Mouse (Mus musculus) forebrain, embryonic 12.5 days (tissue): Measurements from ENCODE around the gene Psip1. TPM values are rescaled to one million over a fixed set of nuclear protein-coding genes. Genes with fewer than 3 reads are reported as not detected.
"Not testable (repeated sequence)": the region's sequence is repeated elsewhere in the genome, so short reads cannot be mapped to it uniquely, and the experiment has no call there.

Source experiments
- ATAC-seq: fragments of 200-750 bp; cut with Nextera tagmentation; 2 replicates; pipeline ENCODE4 v1.8.0; 2017; ENCODE audit warnings: moderate TSS enrichment; ENCODE audit not compliant: low FRiP score
- H3K27ac ChIP-seq: fragments of 300-500 bp; sonication (generic); 2 replicates; pipeline ENCODE4 v1.5.1; 2016; ENCODE audit warnings: mild to moderate bottlenecking
- H3K27me3 ChIP-seq: fragments of 300-500 bp; sonication (generic); 2 replicates; pipeline ENCODE4 v1.6.1; 2016; ENCODE audit warnings: mild to moderate bottlenecking
- H3K36me3 ChIP-seq: fragments of 300-500 bp; sonication (generic); replicated peaks from 2 replicates; pipeline ENCODE4 v1.6.1; 2016; ENCODE audit warnings: mild to moderate bottlenecking
- H3K4me1 ChIP-seq: fragments of 300-500 bp; sonication (generic); 2 replicates; pipeline ENCODE4 v1.6.1; 2016
- H3K4me2 ChIP-seq: fragments of 300-500 bp; sonication (generic); 2 replicates; pipeline ENCODE4 v1.6.1; 2016; ENCODE audit warnings: mild to moderate bottlenecking, moderate library complexity
- H3K4me3 ChIP-seq: fragments of 300-500 bp; sonication (generic); replicated peaks from 2 replicates; pipeline ENCODE4 v1.5.1; 2016; ENCODE audit warnings: mild to moderate bottlenecking
- H3K9ac ChIP-seq: fragments of 300-500 bp; sonication (generic); 2 replicates; pipeline ENCODE4 v1.6.1; 2016; ENCODE audit warnings: mild to moderate bottlenecking
- H3K9me3 ChIP-seq: fragments of 300-500 bp; sonication (generic); 2 replicates; pipeline ENCODE4 v1.6.1; 2016
- WGBS: fragments of 180-500 bp; shearing (Covaris S2); methylation state at CpG from one replicate; pipeline ENCODE4 v1.1.7; 2016; 5-methylcytosine and 5-hydroxymethylcytosine counted together
- polyA plus RNA-seq: library from polyadenylated mRNA; unstranded; fragments of >200 nt; fragmentation: Nextera tagmentation; extraction: Ambion mirVana; gene quantifications from 2 replicates; pipeline ENCODE4 v1.2.1, GENCODE M21; 2016

The Psip1 gene
- polyA plus RNA-seq, result 488 and 520 TPM in 2 replicates

DNA sequence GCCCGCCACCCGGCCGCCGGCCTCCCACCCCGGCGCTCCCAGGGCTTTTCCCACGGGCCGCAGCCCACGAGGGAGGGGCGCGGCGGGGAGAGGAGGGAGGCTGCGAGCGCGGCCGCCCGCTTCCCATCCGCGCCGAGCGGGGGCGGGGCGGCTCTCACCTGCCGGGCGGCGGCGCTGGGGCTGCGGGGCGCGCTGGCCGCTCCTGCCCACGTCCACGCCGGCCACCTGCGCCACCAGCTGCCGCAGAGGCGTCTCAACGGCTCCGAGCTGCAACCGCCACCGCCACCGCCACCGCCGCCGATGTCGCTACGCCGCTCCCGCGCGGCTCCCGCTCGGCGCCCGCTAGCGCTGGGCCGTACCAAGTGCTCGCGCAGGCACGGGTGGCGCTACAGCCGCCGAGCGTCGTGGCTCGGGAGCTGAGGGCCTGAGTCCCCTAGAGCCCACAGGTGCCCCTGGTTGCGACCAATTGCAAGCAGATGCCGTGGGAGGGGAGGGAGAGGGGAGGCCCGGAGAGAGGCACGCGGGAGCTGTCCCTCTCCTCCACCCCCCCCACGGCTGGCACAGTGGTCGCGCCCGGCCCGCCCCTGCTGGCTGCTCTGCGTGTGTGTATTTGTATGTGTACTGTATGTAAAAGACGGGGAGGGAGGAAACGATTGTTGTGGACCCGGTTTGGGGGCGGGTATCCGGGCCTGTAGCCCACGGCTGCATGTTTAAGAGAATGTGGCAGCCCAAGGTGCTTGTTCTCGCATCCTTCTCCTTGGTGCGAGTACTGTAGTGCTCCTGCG, at the start of gene Psip1:
Gene Psip1, minus strand, starts transcription at position 343 of the 785 bp plus-strand sequence.
- H3K27me3 ChIP-seq, result no peaks in the 10 kb centered on the region
- peak within 1 kb of the TSS; percentile 98 for H3K4me3 ChIP-seq
- ATAC-seq, result peak; percentile 95
- H3K4me2 ChIP-seq, result peak within 1 kb of the TSS; percentile 65
- WGBS, result under 1% methylated on average over 73 of the region's 86 CpGs
- H3K9me3 ChIP-seq, result no peaks in the 10 kb centered on the region
- H3K36me3 ChIP-seq, result peaks cover 29% of the 10 kb centered on the region
- H3K9ac ChIP-seq, result peak within 1 kb of the TSS; percentile 97
- peaks cover 37% of the 10 kb centered on the region for H3K4me1 ChIP-seq
- H3K27ac ChIP-seq, result peak within 1 kb of the TSS; percentile 99

DNA sequence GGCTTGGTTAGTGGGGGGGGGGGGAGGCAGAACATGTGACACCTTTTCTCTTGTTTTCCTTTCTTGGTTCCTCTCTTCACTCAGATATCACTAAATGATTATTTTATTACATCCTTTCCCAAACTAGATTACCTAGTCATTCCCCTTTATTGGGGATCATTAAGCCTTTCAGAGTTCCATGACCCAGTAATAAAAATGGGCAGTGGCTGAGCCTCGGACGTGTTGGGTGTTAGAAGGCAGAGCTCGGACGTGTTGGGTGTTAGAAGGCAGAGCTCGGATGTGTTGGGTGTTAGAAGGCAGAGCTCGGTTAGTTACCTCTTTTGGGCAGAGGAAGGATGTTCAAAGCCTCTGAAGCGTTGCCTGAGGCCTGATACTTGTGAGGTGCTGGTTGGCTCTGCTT, 47.8 kb upstream of the Psip1 start:
- H3K4me2 ChIP-seq, result no peak overlapping the region
- WGBS, result 87% methylated on average over 7 of the region's 7 CpGs
- no peak for ATAC-seq
- H3K27ac ChIP-seq, result no peak overlapping the region
- H3K36me3 ChIP-seq, result no peaks in the 10 kb centered on the region
- H3K9ac ChIP-seq, result no peak overlapping the region
- H3K9me3 ChIP-seq, result no peaks in the 10 kb centered on the region
- H3K4me3 ChIP-seq, result no peak overlapping the region
- no peaks in the 10 kb centered on the region for H3K27me3 ChIP-seq
- 0 out of 2 replicates have a peak, but pooled peaks cover 6% of the 10 kb centered on the region for H3K4me1 ChIP-seq

- Histone ChIP-seq H3K27me3 (no peaks in the 10 kb centered on the region), H3K4me1 (0 out of 2 replicates have a peak, but pooled peaks cover 6% of the 10 kb centered on the region), H3K27ac (no peak overlapping the region), H3K9ac (no peak overlapping the region), H3K4me3 (no peak overlapping the region), H3K36me3 (no peaks in the 10 kb centered on the region), H3K4me2 (no peak overlapping the region), H3K9me3 (no peaks in the 10 kb centered on the region)
- ATAC-seq, result no peak
- 83% methylated on average over 9 of the region's 9 CpGs for WGBS
Measured at GRCm38 (mm10) chr4:83533168-83533911, 47.1 kb upstream of the Psip1 start.

GRCm38 (mm10) chr4:83530060-83530459, 43.8 kb upstream of the Psip1 start:
- 97% methylated on average over 4 of the region's 4 CpGs for WGBS
- not testable (repeated sequence) for H3K9me3 ChIP-seq, H3K4me3 ChIP-seq, ATAC-seq, H3K36me3 ChIP-seq, H3K27me3 ChIP-seq, H3K27ac ChIP-seq, H3K4me2 ChIP-seq, H3K9ac ChIP-seq
- peaks cover 20% of the 10 kb centered on the region for H3K4me1 ChIP-seq

DNA sequence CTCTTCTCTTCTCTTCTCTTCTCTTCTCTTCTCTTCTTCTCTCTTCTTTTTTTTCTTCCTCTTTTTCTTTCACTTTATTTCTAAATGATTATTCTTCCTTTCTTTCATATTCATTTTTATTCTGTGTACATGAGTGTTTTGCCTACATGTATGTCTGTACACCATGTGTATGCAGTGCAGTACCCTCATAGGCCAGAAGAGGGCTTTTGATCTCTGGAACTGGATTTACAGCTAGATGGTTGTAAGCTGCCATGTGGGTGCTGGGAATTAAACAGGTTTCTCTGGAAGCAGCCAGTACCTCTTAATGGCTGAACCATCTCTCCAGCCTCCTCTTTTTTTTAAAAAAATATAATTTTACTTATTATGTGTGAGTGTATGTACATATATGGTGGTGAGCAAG, 41.7 kb upstream of the Psip1 start:
- peaks cover 34% of the 10 kb centered on the region for H3K4me1 ChIP-seq
- no peaks in the 10 kb centered on the region for H3K9me3 ChIP-seq
- ATAC-seq, result no peak
- no peak overlapping the region for H3K4me2 ChIP-seq
- H3K27ac ChIP-seq, result no peak overlapping the region
- H3K4me3 ChIP-seq, result no peak overlapping the region
- no peaks in the 10 kb centered on the region for H3K36me3 ChIP-seq
- H3K27me3 ChIP-seq, result no peaks in the 10 kb centered on the region
- no peak overlapping the region for H3K9ac ChIP-seq

GRCm38 (mm10) chr4:83526988-83527334, 40.7 kb upstream of the Psip1 start:
- H3K9me3 ChIP-seq, result no peaks in the 10 kb centered on the region
- ATAC-seq, result no peak

GRCm38 (mm10) chr4:83526270-83526987, 40.2 kb upstream of the Psip1 start:
- whole genome bisulfite sequencing, result 3% methylated on average over 13 of the region's 13 CpGs
- H3K27ac ChIP-seq, result no peak overlapping the region; the same call in 1 of the 2 replicates

More at GRCm38 (mm10) chr4:83526988-83527334, 40.7 kb upstream of the Psip1 start:
- no peak overlapping the region for H3K9ac ChIP-seq
- H3K27me3 ChIP-seq, result no peaks in the 10 kb centered on the region
- H3K4me2 ChIP-seq, result no peak overlapping the region; the same call in 1 of the 2 replicates
- WGBS, result 45% methylated on average over 6 of the region's 6 CpGs
- no peak overlapping the region for H3K4me3 ChIP-seq
- no peak overlapping the region for H3K27ac ChIP-seq
- no peaks in the 10 kb centered on the region for H3K36me3 ChIP-seq
- H3K4me1 ChIP-seq, result peaks cover 39% of the 10 kb centered on the region

DNA sequence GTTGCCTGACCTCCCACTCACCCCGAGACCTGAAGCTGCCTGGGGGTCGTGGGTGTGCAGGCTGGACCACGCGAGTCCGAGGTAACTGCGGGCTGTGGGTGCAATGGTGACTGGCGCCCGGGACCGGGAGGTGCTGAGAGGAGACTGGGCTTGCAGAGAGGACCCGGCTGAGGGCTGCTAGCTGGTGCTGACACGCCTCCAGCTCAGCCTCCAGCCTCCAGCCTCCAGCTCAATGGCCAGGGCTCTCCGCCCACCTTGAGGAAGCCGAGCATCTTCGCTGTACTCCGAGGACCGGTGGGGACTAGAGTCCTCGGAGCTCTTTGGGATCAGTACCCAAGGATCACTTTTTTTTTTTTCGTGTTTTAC, 39.4 kb upstream of the Psip1 start:
- H3K36me3 ChIP-seq, result no peaks in the 10 kb centered on the region
- H3K27me3 ChIP-seq, result no peaks in the 10 kb centered on the region
- H3K9me3 ChIP-seq, result no peaks in the 10 kb centered on the region
- peak; percentile 80 for ATAC-seq
- peaks cover 37% of the 10 kb centered on the region for H3K4me1 ChIP-seq
- peak overlapping the region; percentile 100 for H3K27ac ChIP-seq
- H3K9ac ChIP-seq, result peak overlapping the region; percentile 61
- peak overlapping the region; percentile 70 for H3K4me3 ChIP-seq
- WGBS, result under 1% methylated on average over 18 of the region's 18 CpGs
- peak overlapping the region; percentile 78 for H3K4me2 ChIP-seq

More at GRCm38 (mm10) chr4:83526270-83526987, 40.2 kb upstream of the Psip1 start:
- H3K9ac ChIP-seq, result 0 out of 2 replicates have a peak overlapping the region, but pooled peaks have one; percentile 61
- peak overlapping the region; percentile 78 for H3K4me2 ChIP-seq
- peaks cover 40% of the 10 kb centered on the region for H3K4me1 ChIP-seq
- ATAC-seq, result no peak
- H3K4me3 ChIP-seq, result peak overlapping the region; percentile 70
- H3K27me3 ChIP-seq, result no peaks in the 10 kb centered on the region
- H3K36me3 ChIP-seq, result no peaks in the 10 kb centered on the region
- H3K9me3 ChIP-seq, result no peaks in the 10 kb centered on the region

GRCm38 (mm10) chr4:83524843-83525689, 38.8 kb upstream of the Psip1 start, which contains the start of gene Ccdc171:
Gene Ccdc171, plus strand, starts transcription at chr4:83525545.
- peak within 1 kb of the TSS; percentile 73 for H3K9ac ChIP-seq
- peak; percentile 95 for ATAC-seq

DNA sequence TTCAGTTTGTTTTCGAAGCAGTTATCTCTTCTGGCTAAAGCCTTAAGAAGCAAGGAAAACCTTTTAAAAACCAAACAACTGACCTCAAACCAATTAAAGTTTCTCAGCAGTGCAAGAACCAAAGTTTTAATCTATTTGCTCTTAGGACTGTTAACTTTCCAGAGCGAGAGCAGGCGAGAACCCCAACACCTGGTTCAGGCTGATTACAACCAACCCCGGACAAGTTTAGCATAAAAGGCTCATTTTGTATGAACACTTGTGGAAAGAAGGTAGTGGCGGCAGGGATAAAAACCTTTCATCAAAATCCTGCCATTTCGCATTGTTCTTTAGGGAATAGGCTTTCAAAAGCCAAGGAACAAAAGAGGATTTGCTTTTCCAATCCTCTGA, 38.2 kb upstream of the Psip1 start:
- Histone ChIP-seq H3K9me3 (no peaks in the 10 kb centered on the region), H3K27me3 (no peaks in the 10 kb centered on the region), H3K4me1 (peaks cover 34% of the 10 kb centered on the region), H3K27ac (peak overlapping the region; percentile 100), H3K4me3 (peak overlapping the region; percentile 70), H3K4me2 (peak overlapping the region; percentile 78), H3K36me3 (no peaks in the 10 kb centered on the region), H3K9ac (peak overlapping the region; percentile 73)
- peak; percentile 3 for ATAC-seq
- 1% methylated on average over 6 of the region's 6 CpGs for WGBS

More at GRCm38 (mm10) chr4:83524843-83525689, 38.8 kb upstream of the Psip1 start, which contains the start of gene Ccdc171:
- no peaks in the 10 kb centered on the region for H3K36me3 ChIP-seq
- WGBS, result under 1% methylated on average over 72 of the region's 73 CpGs
- H3K9me3 ChIP-seq, result no peaks in the 10 kb centered on the region
- no peaks in the 10 kb centered on the region for H3K27me3 ChIP-seq
- H3K4me3 ChIP-seq, result peak within 1 kb of the TSS; percentile 70
- H3K4me2 ChIP-seq, result peak within 1 kb of the TSS; percentile 78
- H3K4me1 ChIP-seq, result peaks cover 34% of the 10 kb centered on the region
- H3K27ac ChIP-seq, result peak within 1 kb of the TSS; percentile 100

DNA sequence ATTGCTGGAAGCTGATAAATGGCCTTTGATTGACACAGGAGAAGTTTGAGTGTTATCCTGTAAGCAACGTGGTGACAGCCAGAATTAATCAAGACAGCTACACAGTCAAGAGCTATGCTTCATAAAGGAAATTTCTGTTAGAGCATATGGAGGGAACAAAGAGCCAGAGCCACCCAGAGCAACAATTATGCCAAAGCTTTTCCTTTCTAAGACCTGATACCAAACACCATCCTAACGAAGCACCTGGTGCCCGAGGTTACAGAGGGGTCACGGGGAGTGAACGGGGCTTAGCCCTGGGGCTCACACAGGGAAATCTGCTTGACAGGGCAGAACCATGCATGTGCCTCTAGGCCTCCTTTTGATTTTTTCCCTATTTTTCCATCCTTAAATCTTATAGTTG, 35.8 kb upstream of the Psip1 start:
- peaks cover 34% of the 10 kb centered on the region for H3K4me1 ChIP-seq
- H3K4me3 ChIP-seq, result no peak overlapping the region
- H3K27me3 ChIP-seq, result no peaks in the 10 kb centered on the region
- WGBS, result 19% methylated on average over 5 of the region's 5 CpGs
- no peak overlapping the region for H3K4me2 ChIP-seq
- no peak overlapping the region for H3K9ac ChIP-seq
- H3K9me3 ChIP-seq, result no peaks in the 10 kb centered on the region
- peak overlapping the region; percentile 59; the same call in 1 of the 2 replicates for H3K27ac ChIP-seq
- ATAC-seq, result no peak
- H3K36me3 ChIP-seq, result no peaks in the 10 kb centered on the region
